Mouse (Mus musculus) hindbrain, embryonic 16.5 days (tissue): Measurements from ENCODE around the gene Podn. TPM values are rescaled to one million over a fixed set of nuclear protein-coding genes. Genes with fewer than 3 reads are reported as not detected.

Source experiments
- ATAC-seq: fragments of 200-750 bp; cut with Nextera tagmentation; 2 replicates; pipeline ENCODE4 v1.8.0; 2017; ENCODE audit warnings: moderate TSS enrichment, moderate library complexity
- H3K27ac ChIP-seq: fragments of 300-500 bp; sonication (generic); 2 replicates; pipeline ENCODE4 v1.5.1; 2014; ENCODE audit warnings: low read depth, mild to moderate bottlenecking, control low read depth, low read length, moderate library complexity
- H3K27me3 ChIP-seq: fragments of 300-500 bp; sonication (generic); replicated peaks from 2 replicates; pipeline ENCODE4 v1.6.1; 2014; ENCODE audit warnings: low read length; ENCODE audit not compliant: control insufficient read depth, insufficient read depth
- H3K36me3 ChIP-seq: fragments of 300-500 bp; sonication (generic); 2 replicates; pipeline ENCODE4 v1.6.1; 2014; ENCODE audit warnings: mild to moderate bottlenecking, low read length, moderate library complexity, mixed read lengths; ENCODE audit not compliant: control insufficient read depth, insufficient read depth
- H3K4me1 ChIP-seq: fragments of 300-500 bp; sonication (generic); 2 replicates; pipeline ENCODE4 v1.6.1; 2014; ENCODE audit warnings: low read depth, low read length; ENCODE audit not compliant: control insufficient read depth, insufficient read depth
- H3K4me2 ChIP-seq: fragments of 300-500 bp; sonication (generic); 2 replicates; pipeline ENCODE4 v1.6.1; 2014; ENCODE audit warnings: mild to moderate bottlenecking, low read length, control low read depth, moderate library complexity
- H3K4me3 ChIP-seq: fragments of 300-500 bp; sonication (generic); 2 replicates; pipeline ENCODE4 v1.5.1; 2014; ENCODE audit warnings: mild to moderate bottlenecking, low read length, control low read depth, moderate library complexity
- H3K9ac ChIP-seq: fragments of 300-500 bp; sonication (generic); 2 replicates; pipeline ENCODE4 v1.6.1; 2014; ENCODE audit warnings: low read depth, mild to moderate bottlenecking, control low read depth, low read length, moderate library complexity
- H3K9me3 ChIP-seq: fragments of 300-500 bp; sonication (generic); 2 replicates; pipeline ENCODE4 v1.6.1; 2014; ENCODE audit warnings: mild to moderate bottlenecking, low read length, moderate library complexity; ENCODE audit not compliant: control insufficient read depth
- WGBS: fragments of 180-500 bp; shearing (Covaris S2); extraction: QIAGEN DNeasy Blood & Tissue Kit; methylation state at CpG from one replicate; pipeline ENCODE4 v1.1.7; 2014; 5-methylcytosine and 5-hydroxymethylcytosine counted together
- polyA plus RNA-seq: library from polyadenylated mRNA; unstranded; fragments of >200 nt; fragmentation: Nextera tagmentation; extraction: Ambion mirVana; gene quantifications from 2 replicates; pipeline ENCODE4 v1.2.1, GENCODE M21; 2015

The Podn gene
- polyA plus RNA-seq, 1 experiment from 2014 or later: 0.29 TPM

DNA sequence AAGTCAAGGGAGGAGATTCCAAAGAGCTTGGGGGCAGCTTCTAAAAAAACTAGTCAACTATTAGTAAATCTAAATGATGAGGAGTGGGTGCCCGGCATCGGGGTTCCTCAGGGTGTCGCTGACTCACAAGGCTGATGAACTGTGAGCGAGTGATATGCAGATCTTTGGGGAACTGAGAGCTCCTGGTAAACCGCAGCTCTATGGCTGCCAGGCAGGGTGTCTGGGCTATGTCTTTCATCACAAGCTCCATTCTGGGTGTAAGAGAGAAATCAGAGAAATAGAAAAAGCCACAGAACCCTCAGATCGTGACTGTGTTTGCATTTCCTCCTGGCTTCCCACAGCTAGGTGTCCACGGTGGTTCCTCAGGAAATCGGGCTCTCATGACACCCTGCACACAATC, 107.3 kb downstream of the Podn start:
- no peak overlapping the region for H3K4me3 ChIP-seq
- H3K4me2 ChIP-seq: no peak overlapping the region
- ATAC-seq: no peak
- H3K4me1 ChIP-seq: peaks cover 2% of the 10 kb centered on the region; the same call in 1 of the 2 replicates
- H3K9me3 ChIP-seq: no peaks in the 10 kb centered on the region
- H3K27me3 ChIP-seq: no peaks in the 10 kb centered on the region
- 69% methylated on average over 8 of the region's 8 CpGs for WGBS
- no peaks in the 10 kb centered on the region for H3K36me3 ChIP-seq
- no peak overlapping the region for H3K9ac ChIP-seq
- H3K27ac ChIP-seq: no peak overlapping the region

DNA sequence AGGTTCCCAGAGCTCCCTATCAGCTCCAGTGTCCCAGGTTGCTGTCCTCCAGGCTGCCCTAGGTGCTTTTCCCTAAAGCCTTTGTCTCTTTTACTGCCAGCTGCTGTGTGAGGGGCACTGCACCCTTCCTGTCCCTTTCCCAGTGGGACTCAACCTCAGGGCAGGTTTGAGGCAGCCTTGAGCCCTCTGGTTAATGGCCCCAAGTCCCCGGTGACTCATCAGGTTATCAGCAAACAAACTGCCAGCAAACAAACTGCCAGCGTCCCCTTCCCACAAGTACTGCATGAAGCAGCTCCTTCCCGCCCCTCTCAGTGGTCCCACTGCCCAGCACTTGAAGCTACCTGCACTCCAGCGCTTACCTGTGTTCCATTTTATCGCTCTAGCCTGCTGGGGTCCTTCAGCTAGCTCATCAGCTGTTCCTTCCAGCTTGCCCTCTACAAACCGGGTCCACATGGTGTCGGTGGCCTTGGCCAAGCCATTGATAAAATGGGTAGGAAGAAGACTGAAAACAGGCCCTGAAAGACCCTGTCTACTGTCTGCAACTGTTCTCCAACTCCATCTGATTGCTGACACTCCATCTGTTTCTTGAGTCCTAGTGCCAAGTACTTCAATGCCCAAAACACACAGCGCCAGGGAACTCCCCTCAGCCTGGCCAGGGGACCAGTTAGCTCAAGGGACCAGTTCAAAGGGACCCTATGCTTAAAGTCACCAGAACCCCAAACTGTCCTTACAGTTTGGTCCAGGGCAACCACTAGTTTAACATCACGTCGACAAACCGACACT, 109.7 kb downstream of the Podn start:
- Histone ChIP-seq H3K27me3 (no peaks in the 10 kb centered on the region), H3K36me3 (no peaks in the 10 kb centered on the region), H3K4me3 (no peak overlapping the region), H3K4me2 (no peak overlapping the region), H3K27ac (no peak overlapping the region), H3K9me3 (no peaks in the 10 kb centered on the region), H3K9ac (no peak overlapping the region), H3K4me1 (no peaks in the 10 kb centered on the region)
- no peak for ATAC-seq
- 91% methylated on average over 11 of the region's 11 CpGs for WGBS

DNA sequence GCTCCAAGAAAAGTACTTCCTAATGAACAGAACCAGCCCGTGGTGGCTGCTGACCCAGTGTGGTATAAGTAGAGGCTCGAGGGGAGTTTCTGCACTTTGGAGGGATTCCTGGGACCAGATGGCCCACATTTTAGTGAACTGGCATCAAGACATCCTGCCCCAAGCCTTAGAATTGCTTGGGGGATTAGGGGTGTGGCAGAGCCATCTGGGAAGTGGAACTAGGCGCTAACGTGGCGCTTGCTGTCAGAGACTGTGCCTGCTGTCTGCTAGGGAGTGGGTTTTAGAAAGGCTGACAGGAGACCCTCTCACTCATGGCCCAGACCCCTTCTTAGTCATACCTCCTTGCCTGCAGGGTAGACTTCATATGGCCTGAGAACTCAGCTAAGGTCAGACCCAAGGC, 110.4 kb downstream of the Podn start:
- H3K27ac ChIP-seq: no peak overlapping the region
- WGBS: 71% methylated on average over 5 of the region's 5 CpGs
- no peaks in the 10 kb centered on the region for H3K36me3 ChIP-seq
- no peak overlapping the region for H3K9ac ChIP-seq
- no peak overlapping the region for H3K4me3 ChIP-seq
- no peaks in the 10 kb centered on the region for H3K27me3 ChIP-seq
- no peaks in the 10 kb centered on the region for H3K9me3 ChIP-seq
- H3K4me2 ChIP-seq: no peak overlapping the region
- H3K4me1 ChIP-seq: no peaks in the 10 kb centered on the region
- no peak for ATAC-seq

DNA sequence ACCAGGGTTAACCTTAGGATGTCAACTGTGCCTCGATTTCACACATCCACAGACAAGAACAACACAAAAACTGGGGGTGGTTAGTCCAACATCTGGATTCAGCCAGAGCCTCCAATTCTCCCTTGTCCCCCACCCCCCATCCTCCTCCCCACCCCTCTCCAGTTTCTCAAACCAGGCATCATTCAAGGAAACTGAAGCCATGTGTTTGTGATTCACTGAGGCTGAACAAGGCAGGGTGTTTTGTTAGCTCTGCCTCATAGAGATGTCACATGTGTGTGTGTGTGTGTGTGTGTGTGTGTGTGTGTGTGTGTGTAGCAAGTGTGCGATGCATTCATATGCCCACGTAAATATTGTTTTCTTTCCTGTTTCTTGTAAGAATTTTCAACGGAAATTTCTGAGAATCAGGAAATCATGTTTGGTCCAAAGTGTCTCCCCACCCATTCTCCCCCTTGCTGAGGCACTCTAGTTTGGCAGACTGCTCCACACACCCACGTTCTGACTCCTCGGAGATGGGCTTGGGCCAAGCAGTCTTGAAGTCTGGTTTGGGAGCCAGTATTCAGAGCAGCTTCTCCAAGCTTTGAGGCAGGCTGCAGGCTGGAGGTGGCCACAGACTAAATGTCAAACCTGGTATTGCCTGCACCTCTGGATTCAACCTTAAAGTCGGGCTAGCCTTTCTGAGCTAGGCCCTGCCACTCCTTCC, 111.8 kb downstream of the Podn start:
- H3K9me3 ChIP-seq: no peaks in the 10 kb centered on the region
- no peak for ATAC-seq
- H3K36me3 ChIP-seq: no peaks in the 10 kb centered on the region
- peaks cover 4% of the 10 kb centered on the region; the same call in 1 of the 2 replicates for H3K4me1 ChIP-seq
- H3K4me3 ChIP-seq: no peak overlapping the region
- H3K9ac ChIP-seq: no peak overlapping the region
- H3K4me2 ChIP-seq: no peak overlapping the region
- 60% methylated on average over 7 of the region's 7 CpGs for WGBS
- H3K27me3 ChIP-seq: no peaks in the 10 kb centered on the region
- H3K27ac ChIP-seq: no peak overlapping the region

DNA sequence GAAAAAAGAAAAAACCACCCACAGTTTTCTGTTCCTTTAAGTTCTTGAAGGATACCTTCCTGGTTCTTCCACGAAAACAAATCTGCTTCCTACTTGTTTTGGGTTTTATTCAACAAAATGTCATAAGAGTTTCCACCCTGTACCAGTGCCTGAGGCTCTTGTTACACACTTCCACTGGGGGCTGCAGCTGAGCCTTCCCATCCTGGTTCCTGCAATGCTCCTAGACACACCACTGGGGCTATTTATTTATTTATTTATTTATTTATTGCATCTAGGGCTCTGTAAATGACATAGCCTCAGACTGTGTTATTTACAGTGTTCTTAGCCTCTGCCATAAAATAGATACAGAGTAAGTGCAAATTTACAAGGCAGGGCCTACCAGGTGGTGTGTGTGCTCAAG, 112.5 kb downstream of the Podn start:
- Histone ChIP-seq H3K9ac (no peak overlapping the region), H3K36me3 (no peaks in the 10 kb centered on the region), H3K4me2 (no peak overlapping the region), H3K4me3 (no peak overlapping the region), H3K4me1 (peaks cover 7% of the 10 kb centered on the region), H3K9me3 (no peaks in the 10 kb centered on the region), H3K27me3 (no peaks in the 10 kb centered on the region), H3K27ac (no peak overlapping the region)
- WGBS: 81% methylated on average over 1 of the region's 1 CpGs
- no peak for ATAC-seq

DNA sequence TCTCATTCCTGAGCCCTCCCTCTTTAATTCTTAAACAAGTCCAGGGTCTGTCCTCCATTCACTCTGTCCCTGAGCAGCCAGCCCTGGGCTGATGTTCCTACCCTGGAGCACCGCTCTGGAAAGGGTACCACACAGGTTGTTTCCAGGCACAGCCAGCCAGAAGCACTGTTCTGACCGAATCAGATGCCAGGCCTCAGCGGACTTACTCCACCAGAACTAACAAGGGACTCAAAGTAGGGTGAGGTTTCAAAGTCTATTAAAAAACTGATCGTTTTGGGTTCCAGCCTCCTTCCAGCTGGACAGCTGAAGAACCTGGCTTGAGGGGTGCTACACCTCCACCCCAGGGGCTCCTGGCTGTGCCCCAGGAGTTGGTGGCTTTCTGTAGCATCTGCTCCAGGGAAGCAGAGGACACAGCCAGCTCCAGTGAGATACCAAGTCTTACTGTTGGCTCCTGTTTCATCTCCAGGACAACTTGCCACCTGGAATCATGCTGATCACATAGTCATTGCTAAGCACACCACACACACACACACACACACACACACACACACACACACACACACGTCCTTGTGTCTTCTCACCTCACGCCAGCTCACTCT, 116.1 kb downstream of the Podn start:
- Histone ChIP-seq H3K9ac (no peak overlapping the region), H3K4me1 (peaks cover 7% of the 10 kb centered on the region), H3K27me3 (no peaks in the 10 kb centered on the region), H3K36me3 (no peaks in the 10 kb centered on the region), H3K9me3 (no peaks in the 10 kb centered on the region), H3K4me3 (no peak overlapping the region), H3K4me2 (no peak overlapping the region), H3K27ac (peak overlapping the region; percentile 11; the same call in 1 of the 2 replicates)
- ATAC-seq: no peak; the same call in 1 of the 2 replicates
- WGBS: 62% methylated on average over 6 of the region's 6 CpGs

DNA sequence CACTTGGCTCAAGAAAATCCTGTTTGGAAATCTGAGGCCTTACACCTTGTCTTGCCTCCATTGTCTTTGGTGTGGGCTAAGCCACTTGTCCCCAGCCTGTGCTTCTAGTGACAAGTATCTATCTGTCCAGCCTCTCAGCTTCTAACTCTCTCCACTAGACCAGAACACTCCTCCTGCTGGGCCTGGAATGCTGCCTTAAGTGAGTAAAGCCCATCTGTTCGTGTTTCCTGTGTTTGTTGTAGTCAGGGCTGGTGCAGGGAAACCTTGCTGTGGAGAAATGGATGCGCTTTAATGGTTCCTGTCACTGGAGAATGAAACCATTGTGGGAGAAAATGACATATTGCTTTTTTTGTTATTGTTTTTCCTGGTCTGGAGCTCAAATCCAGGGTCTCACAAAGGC, 116.7 kb downstream of the Podn start:
- Histone ChIP-seq H3K4me3 (no peak overlapping the region), H3K4me1 (peaks cover 7% of the 10 kb centered on the region), H3K27ac (peak overlapping the region; percentile 54; the same call in 1 of the 2 replicates), H3K9ac (no peak overlapping the region), H3K27me3 (no peaks in the 10 kb centered on the region), H3K36me3 (no peaks in the 10 kb centered on the region), H3K4me2 (no peak overlapping the region), H3K9me3 (no peaks in the 10 kb centered on the region)
- ATAC-seq: peak; percentile 68; the same call in 1 of the 2 replicates
- WGBS: 23% methylated on average over 2 of the region's 2 CpGs

DNA sequence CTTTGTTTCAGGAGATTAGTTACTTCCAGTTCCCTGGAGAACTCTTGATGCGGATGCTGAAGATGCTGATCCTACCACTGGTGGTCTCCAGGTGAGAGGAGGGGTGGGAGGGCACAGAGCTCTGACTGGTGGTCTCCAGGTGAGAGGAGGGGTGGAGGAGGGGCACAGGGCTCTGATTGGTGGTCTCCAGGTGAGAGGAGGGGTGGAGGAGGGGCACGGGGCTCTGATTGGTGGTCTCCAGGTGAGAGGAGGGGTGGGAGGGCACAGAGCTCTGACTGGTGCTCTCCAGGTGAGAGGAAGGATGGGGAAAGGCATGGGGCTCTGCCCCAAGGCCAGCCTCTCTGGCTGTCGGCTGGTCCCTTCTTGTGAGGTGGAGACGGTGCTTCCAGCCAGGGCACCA, 118.7 kb downstream of the Podn start:
- no peak overlapping the region for H3K9ac ChIP-seq
- H3K27ac ChIP-seq: no peak overlapping the region
- no peaks in the 10 kb centered on the region for H3K9me3 ChIP-seq
- peaks cover 7% of the 10 kb centered on the region for H3K4me1 ChIP-seq
- H3K36me3 ChIP-seq: no peaks in the 10 kb centered on the region
- H3K4me3 ChIP-seq: no peak overlapping the region
- 63% methylated on average over 4 of the region's 4 CpGs for WGBS
- H3K4me2 ChIP-seq: no peak overlapping the region
- no peak for ATAC-seq
- H3K27me3 ChIP-seq: no peaks in the 10 kb centered on the region

DNA sequence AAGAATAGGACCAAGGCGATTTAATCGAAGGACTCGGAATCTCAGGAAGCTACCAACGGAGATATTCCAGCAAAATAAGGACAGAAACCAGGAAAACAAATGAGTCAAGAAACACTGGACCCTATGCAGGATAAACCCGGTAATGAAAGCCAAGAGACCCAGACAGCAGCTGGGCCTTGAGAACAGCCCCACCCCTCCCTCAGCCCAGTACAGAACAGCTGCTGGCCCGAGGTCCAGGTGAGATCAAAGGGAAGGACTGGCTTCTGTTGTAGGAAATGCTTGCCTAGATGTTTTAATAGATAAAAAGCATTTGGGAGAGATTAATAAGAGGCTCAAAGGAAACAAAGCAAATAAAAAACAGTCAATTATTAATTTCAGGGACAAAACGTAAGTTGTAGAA, 121.2 kb downstream of the Podn start:
- WGBS: 75% methylated on average over 7 of the region's 7 CpGs
- Histone ChIP-seq H3K4me2 (no peak overlapping the region), H3K4me3 (no peak overlapping the region), H3K36me3 (no peaks in the 10 kb centered on the region), H3K9ac (no peak overlapping the region), H3K27ac (peak overlapping the region; percentile 20; the same call in 1 of the 2 replicates), H3K4me1 (peaks cover 5% of the 10 kb centered on the region), H3K27me3 (no peaks in the 10 kb centered on the region), H3K9me3 (no peaks in the 10 kb centered on the region)
- ATAC-seq: no peak
